Mouse (Mus musculus) intestine, postnatal 0 days (tissue): ENCODE measurements around the gene Jph2. TPM values are rescaled to one million over a fixed set of nuclear protein-coding genes. Genes with fewer than 3 reads are reported as not detected.

ENCODE experiments used
- ATAC-seq: fragments of 200-750 bp; cut with Nextera tagmentation; 2 replicates; pipeline ENCODE4 v1.8.0; 2017; ENCODE audit warnings: mild to moderate bottlenecking, moderate TSS enrichment, moderate library complexity
- H3K27ac ChIP-seq: fragments of 300-500 bp; sonication (generic); 2 replicates; pipeline ENCODE4 v1.5.1; 2014; ENCODE audit warnings: mild to moderate bottlenecking, low read depth, low read length, moderate library complexity
- H3K27me3 ChIP-seq: fragments of 300-500 bp; sonication (generic); replicated peaks from 2 replicates; pipeline ENCODE4 v1.6.1; 2014; ENCODE audit warnings: low read length, mixed read lengths; ENCODE audit not compliant: control insufficient read depth, insufficient read depth
- H3K36me3 ChIP-seq: fragments of 300-500 bp; sonication (generic); 2 replicates; pipeline ENCODE4 v1.6.1; 2014; ENCODE audit warnings: mild to moderate bottlenecking, moderate library complexity; ENCODE audit not compliant: control insufficient read depth, insufficient read depth
- H3K4me1 ChIP-seq: fragments of 300-500 bp; sonication (generic); replicated peaks from 2 replicates; pipeline ENCODE4 v1.6.1; 2014; ENCODE audit warnings: antibody characterized with exemption, low read length, mixed read lengths; ENCODE audit not compliant: control insufficient read depth, insufficient read depth
- H3K4me2 ChIP-seq: fragments of 300-500 bp; sonication (generic); replicated peaks from 2 replicates; pipeline ENCODE4 v1.6.1; 2014; ENCODE audit warnings: low read depth, mild to moderate bottlenecking, moderate library complexity
- H3K4me3 ChIP-seq: fragments of 300-500 bp; sonication (generic); 2 replicates; pipeline ENCODE4 v1.5.1; 2014; ENCODE audit warnings: low read depth, low read length
- H3K9ac ChIP-seq: fragments of 300-500 bp; sonication (generic); 2 replicates; pipeline ENCODE4 v1.6.1; 2014; ENCODE audit warnings: mild to moderate bottlenecking, low read depth, low read length
- H3K9me3 ChIP-seq: fragments of 300-500 bp; sonication (generic); 2 replicates; pipeline ENCODE4 v1.6.1; 2016; ENCODE audit warnings: mixed run types; ENCODE audit not compliant: control insufficient read depth
- CTCF ChIP-seq: sonication (generic); IDR thresholded peaks from 2 replicates; pipeline ENCODE4 v1.5.1; 2016; ENCODE audit warnings: low read depth, mild to moderate bottlenecking, control low read depth, antibody characterized with exemption, moderate library complexity
- WGBS: fragments of 180-500 bp; shearing (Covaris S2); extraction: QIAGEN DNeasy Blood & Tissue Kit; methylation state at CpG from one replicate; pipeline ENCODE4 v1.1.7; 2014; 5-methylcytosine and 5-hydroxymethylcytosine counted together
- polyA plus RNA-seq: library from polyadenylated mRNA; unstranded; fragments of >200 nt; fragmentation: Nextera tagmentation; extraction: Ambion mirVana; gene quantifications from 2 replicates; pipeline ENCODE4 v1.2.1, GENCODE M21; 2015

The Jph2 gene
- polyA plus RNA-seq, 1 experiment from 2014 or later: 9.8 TPM

DNA sequence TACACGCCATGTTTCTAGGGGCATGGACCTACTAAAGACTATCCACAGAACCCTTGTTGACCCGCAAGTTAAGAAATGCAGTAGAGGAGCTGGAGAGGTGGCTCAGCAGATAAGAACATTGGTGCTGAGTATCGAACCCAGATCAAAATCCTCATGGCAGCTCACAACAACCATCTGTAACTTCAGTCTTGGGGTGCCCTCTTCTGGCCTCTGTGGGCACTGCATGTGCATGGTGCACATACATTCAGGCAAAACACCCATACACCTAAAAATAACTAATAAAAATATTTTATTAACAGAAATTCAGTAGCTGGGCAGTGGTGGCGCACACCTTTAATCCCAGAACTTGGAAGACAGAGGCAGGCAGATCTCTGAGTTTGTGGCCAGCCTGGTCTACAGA, 54.1 kb downstream of the Jph2 start:
- H3K36me3 ChIP-seq: no peaks in the 10 kb centered on the region
- H3K4me1 ChIP-seq: no peaks in the 10 kb centered on the region
- WGBS: 93% methylated on average over 4 of the region's 4 CpGs
- H3K9me3 ChIP-seq: no peaks in the 10 kb centered on the region
- peak; percentile 55 for TF ChIP-seq CTCF
- ATAC-seq: no peak
- H3K27me3 ChIP-seq: peaks cover 14% of the 10 kb centered on the region
- no peak overlapping the region for H3K4me2 ChIP-seq
- no peak overlapping the region for H3K27ac ChIP-seq
- H3K4me3 ChIP-seq: no peak overlapping the region
- H3K9ac ChIP-seq: no peak overlapping the region

DNA sequence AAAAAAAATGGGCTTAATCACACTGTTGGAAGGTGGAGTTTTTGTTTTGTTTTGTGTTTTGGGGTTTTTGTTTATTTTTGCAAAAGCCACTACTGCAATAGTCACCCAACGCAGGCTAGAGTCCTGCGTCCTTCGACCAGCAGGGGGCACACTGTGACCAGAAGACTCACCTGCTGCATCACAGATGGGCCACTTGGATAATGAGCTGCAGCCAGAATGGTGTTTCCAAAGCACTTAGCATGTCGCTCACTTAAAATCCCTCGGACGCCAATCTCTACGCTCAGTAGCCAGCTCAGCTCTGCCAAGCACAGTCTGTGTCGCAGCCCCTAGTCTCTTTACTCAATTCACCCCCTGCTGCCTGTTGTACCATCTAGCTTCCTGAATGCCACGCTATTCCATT, 57.5 kb downstream of the Jph2 start:
- no peak overlapping the region for H3K9ac ChIP-seq
- H3K27ac ChIP-seq: no peak overlapping the region
- H3K9me3 ChIP-seq: no peaks in the 10 kb centered on the region
- peak; percentile 94 for TF ChIP-seq CTCF
- ATAC-seq: no peak; the same call in 1 of the 2 replicates
- H3K27me3 ChIP-seq: peaks cover 25% of the 10 kb centered on the region
- no peaks in the 10 kb centered on the region for H3K4me1 ChIP-seq
- H3K4me2 ChIP-seq: no peak overlapping the region
- WGBS: 20% methylated on average over 9 of the region's 9 CpGs
- no peak overlapping the region for H3K4me3 ChIP-seq
- no peaks in the 10 kb centered on the region for H3K36me3 ChIP-seq

DNA sequence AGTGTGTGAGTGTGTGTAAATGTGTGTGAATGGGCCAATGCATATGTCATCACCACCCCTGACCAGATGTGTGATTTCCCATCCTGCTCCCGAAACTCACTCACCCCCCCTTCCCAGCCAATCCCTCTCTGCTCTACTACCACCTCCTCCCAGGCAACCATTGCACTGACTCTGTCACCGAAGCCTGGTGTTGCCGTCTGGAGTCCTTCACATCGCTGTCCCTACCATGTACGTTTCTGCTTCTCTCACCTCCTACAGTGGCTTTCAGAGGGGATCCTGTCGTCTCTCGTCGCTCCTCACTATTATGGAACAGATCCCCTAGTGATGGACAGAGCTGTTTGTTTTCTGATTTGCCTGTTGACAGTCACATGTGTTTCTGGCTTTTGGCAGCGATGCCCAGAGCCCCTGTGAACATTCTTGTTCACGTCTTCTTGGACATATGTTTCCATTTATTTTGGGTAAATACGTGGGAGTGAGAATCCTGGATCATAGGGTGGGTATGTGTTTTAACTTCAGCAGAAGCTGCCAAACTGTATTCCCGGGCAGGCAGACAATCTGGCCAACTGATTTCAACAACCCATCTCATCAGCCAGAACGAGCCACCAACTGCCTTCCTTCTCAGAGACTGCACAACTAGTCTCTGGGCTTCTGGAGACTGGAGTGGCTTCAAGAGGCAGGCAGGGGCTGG, 65.3 kb downstream of the Jph2 start:
- H3K27ac ChIP-seq: no peak overlapping the region
- no peaks in the 10 kb centered on the region for H3K4me1 ChIP-seq
- no peaks in the 10 kb centered on the region for H3K9me3 ChIP-seq
- ATAC-seq: no peak
- no peak for TF ChIP-seq CTCF
- no peak overlapping the region for H3K4me3 ChIP-seq
- 64% methylated on average over 13 of the region's 13 CpGs for WGBS
- peaks cover 2% of the 10 kb centered on the region; the same call in 1 of the 2 replicates for H3K27me3 ChIP-seq
- no peak overlapping the region for H3K9ac ChIP-seq
- no peak overlapping the region for H3K4me2 ChIP-seq
- no peaks in the 10 kb centered on the region for H3K36me3 ChIP-seq

DNA sequence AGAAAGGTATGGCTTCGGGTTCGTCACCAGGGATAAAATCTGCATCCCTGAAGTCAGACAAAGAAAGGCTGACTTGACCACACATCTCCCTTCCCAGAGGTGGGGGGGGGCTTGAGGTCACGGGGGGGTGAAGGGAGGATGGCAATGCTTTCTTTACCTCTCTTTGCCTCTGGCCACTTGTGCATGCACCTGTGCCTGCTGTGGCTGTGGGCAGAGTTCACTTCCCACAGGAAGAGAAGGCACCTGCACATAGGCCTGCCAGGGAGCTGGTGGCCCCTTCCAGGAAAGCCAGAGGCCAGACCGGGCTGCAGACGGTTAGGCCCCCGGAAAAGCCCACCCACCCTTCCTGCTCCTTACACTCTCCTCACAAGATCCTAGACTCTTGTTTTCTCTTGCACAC, 66.4 kb downstream of the Jph2 start:
- H3K27ac ChIP-seq: no peak overlapping the region
- no peaks in the 10 kb centered on the region for H3K27me3 ChIP-seq
- H3K36me3 ChIP-seq: no peaks in the 10 kb centered on the region
- H3K4me1 ChIP-seq: no peaks in the 10 kb centered on the region
- H3K4me2 ChIP-seq: no peak overlapping the region
- no peaks in the 10 kb centered on the region for H3K9me3 ChIP-seq
- TF ChIP-seq CTCF: no peak
- no peak overlapping the region for H3K4me3 ChIP-seq
- no peak for ATAC-seq
- no peak overlapping the region for H3K9ac ChIP-seq
- 76% methylated on average over 6 of the region's 6 CpGs for WGBS

DNA sequence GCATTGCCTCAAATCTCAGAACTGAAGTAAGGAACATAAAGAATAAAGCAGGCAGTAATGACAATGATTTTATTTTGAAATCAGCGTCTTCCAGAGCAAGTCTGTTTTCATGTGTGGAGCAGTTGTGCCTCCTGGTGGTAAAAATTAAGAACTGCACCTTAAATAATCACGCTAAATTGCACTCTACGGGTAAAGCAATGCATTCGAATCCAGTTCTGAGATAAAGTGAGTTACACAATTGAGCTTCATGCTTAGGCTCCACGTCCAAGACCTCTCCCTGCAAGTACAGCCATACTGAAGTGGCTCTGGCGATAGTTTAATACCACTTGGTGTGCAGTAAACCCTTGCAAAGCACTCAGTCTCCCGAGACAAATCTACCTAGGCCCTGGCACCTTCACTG, 67.1 kb downstream of the Jph2 start:
- H3K4me1 ChIP-seq: no peaks in the 10 kb centered on the region
- H3K9me3 ChIP-seq: no peaks in the 10 kb centered on the region
- WGBS: 25% methylated on average over 7 of the region's 7 CpGs
- H3K27ac ChIP-seq: no peak overlapping the region
- no peak for ATAC-seq
- peak; percentile 92 for TF ChIP-seq CTCF
- H3K4me3 ChIP-seq: no peak overlapping the region
- no peak overlapping the region for H3K9ac ChIP-seq
- H3K36me3 ChIP-seq: no peaks in the 10 kb centered on the region
- no peak overlapping the region for H3K4me2 ChIP-seq
- H3K27me3 ChIP-seq: no peaks in the 10 kb centered on the region

DNA sequence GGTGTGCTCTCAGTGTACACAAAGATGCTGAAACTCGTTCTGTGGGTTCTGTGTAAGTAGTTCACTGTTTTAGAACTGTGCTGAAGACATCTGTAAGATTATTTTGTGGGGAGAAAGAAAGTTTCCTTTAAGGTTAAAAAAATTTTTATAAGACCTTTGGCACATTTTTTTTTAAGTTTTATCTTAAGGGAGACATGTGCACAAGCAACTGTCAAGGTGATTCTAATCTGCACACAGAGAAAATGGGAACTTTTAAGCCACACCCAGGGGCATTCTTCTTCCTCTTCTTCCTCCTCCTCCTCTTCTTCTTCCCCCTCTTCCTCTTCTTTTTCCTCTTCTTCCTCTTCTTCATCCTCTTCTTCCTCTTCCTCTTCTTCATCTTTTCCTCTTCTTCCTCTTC, 74.6 kb downstream of the Jph2 start:
- no peak for ATAC-seq
- Histone ChIP-seq H3K27me3 (no peaks in the 10 kb centered on the region; the same call in 1 of the 2 replicates), H3K27ac (no peak overlapping the region), H3K9me3 (no peaks in the 10 kb centered on the region), H3K4me1 (no peaks in the 10 kb centered on the region), H3K4me3 (no peak overlapping the region), H3K36me3 (no peaks in the 10 kb centered on the region), H3K4me2 (no peak overlapping the region), H3K9ac (no peak overlapping the region)
- no peak for TF ChIP-seq CTCF
- WGBS: 17% methylated on average over 1 of the region's 1 CpGs
